Mouse (Mus musculus) urinary bladder, postnatal 0 days (tissue): ENCODE data around the gene Efhb. TPM values are rescaled to one million over a fixed set of nuclear protein-coding genes. Genes with fewer than 3 reads are reported as not detected.

Experiments
- polyA plus RNA-seq: library from polyadenylated mRNA; unstranded; fragments of >200 nt; fragmentation: Nextera tagmentation; extraction: Ambion mirVana; gene quantifications from 2 replicates; pipeline ENCODE4 v1.2.1, GENCODE M21; 2015

Efhb gene
- 0.17 and 0.63 TPM in 2 replicates for polyA plus RNA-seq

GRCm38 (mm10) chr17:53462603-53463495 lies at the start of gene Efhb:
Efhb (minus strand) TSS chr17:53463321.

GRCm38 (mm10) chr17:53478858-53479603 lies 15.9 kb upstream of the Efhb start, which contains the start of gene Rab5a:
Rab5a (plus strand) TSS chr17:53479234.

Other genes starting within 250 kb of the Efhb start
- gene Rab5a, start 15.9 kb upstream of the Efhb start, polyA plus RNA-seq, result 75.5 and 89.3 TPM in 2 replicates
- 0.07 TPM in 1 of 2 replicates, not detected in the other for gene Pp2d1, start 76.1 kb upstream of the Efhb start, polyA plus RNA-seq
- 7.1 and 8.9 TPM in 2 replicates for gene Kat2b, start 103.5 kb upstream of the Efhb start, polyA plus RNA-seq
- gene Sgo1, start 226.0 kb upstream of the Efhb start, polyA plus RNA-seq, result 5.9 and 10.7 TPM in 2 replicates